Mouse (Mus musculus): ENCODE results near the gene Etnk1. TPM values are rescaled to one million over a fixed set of nuclear protein-coding genes. Genes with fewer than 3 reads are reported as not detected.
"Not testable (repeated sequence)": the region's sequence is repeated elsewhere in the genome, so short reads cannot be mapped to it uniquely, and the experiment has no call there.

Etnk1 gene
- total RNA-seq (2021), result 10 to 100 TPM; 23.8 to 26.9 TPM

DNA sequence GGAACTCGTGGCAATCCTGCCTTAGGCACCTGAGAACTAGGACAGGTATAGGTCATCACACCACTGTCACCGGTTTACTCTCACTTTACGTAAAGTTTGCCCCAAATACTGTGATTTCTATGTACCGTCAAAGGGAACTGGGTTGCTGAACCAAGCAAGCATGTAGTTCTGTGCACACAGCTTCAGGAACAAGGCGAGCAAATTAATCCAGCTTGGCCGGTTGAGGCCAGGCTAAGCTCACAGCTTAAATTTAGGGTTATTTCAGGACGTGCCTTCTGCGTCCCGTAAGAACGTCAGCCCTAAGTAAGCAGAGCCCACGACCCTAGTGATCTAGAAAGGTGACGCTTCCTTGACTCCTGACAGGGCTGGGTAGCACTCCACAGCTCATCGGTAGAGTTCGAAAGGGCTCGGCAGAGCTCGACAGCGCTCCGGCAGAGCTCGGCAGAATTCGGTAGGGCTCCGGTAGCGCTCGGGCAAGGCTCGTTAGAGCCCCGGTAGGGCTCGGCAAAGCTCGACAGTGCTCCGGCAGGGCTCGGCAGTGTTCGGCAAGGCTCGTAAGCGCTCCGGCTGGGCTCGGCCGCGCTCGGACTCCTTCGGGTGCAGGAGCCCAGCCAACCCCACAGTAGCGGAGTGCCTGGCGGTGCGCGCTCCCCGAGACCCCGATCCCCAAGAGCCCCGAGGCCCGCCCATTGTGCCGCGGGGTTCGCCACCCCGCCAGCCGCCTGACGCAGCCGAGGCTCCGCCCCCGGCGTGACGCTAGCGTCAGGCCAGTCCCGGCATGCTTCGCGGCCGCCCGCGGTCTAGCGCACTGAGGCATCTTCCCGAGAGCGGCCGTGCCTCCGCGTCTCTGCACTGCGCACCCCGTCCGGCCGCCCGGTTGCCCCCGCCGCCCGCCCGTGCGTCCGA lies at the start of gene Etnk1:
Gene Etnk1 (plus strand): TSS at position 770 of the 906 bp plus-strand sequence.
- peak; percentile 95 to 98 for DNase-seq
- intact Hi-C loops (cut with DNase I), result loop anchor here (2.0 kb wide), 1 partner anchor 68 kb away; no protein-coding TSS in a partner anchor

DNA sequence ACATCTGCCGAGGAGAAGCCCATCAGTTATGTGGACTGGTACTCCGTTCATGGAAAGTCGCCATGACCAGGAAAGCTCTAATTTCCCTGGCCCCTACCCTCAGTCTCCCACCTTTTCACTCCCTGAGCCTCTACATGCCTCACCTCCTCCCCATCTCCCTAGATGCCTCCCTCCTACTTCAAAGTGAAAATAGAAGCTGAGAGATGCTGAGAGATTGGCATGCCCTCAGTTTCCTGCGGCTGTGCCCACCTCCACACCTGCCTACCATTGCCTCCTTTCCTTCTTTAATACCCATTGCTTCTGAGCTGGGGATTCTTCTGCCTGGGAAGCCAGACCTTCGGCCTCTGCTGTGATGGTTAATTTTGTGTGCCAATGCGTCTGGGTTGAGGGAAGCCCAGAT lies 47.7 kb upstream of the Etnk1 start:
- DNase-seq, result no peak
- intact Hi-C loops (cut with DNase I), result no loop called here

DNA sequence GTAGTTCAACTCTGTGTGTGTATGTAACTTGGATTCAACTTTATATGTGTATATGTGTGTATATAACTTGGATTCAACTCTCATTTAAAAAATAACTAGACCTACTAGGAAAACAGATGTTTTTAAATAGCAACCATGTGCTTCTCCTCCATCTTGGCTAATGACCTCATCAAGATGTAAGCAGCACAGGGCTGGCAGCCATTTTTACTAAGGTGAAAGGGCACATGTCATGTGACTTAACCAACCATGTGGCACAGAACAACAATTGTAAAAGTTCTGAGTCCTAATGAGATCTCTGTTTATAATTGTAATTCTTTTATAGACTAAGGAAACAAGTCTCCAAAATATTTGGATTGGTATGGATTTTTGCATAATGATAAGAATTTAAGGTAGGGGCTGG lies 41.3 kb upstream of the Etnk1 start:
- intact Hi-C loops (cut with DNase I), result no loop called here
- no peak for DNase-seq

DNA sequence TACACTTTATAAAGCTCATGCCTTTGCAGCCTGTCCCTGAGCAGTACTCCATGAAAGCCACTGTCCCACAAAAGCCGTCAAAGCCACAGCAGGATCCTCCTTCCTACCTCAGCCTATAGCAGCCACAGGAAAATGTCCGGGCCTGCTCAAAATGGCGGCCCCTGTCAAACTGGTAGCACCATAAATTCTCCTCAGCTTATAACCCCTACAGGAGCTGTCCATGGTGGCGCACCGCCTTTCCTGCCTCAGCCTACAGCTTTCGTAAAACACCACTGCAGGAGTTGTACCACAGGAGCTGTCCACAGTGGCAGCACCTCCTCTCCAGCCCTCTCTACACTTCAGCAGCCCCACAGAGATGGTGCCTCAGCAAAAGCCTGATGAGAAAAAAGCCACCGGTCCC lies 37.6 kb upstream of the Etnk1 start:
- intact Hi-C loops (cut with DNase I), result no loop called here
- no peak for DNase-seq

DNA sequence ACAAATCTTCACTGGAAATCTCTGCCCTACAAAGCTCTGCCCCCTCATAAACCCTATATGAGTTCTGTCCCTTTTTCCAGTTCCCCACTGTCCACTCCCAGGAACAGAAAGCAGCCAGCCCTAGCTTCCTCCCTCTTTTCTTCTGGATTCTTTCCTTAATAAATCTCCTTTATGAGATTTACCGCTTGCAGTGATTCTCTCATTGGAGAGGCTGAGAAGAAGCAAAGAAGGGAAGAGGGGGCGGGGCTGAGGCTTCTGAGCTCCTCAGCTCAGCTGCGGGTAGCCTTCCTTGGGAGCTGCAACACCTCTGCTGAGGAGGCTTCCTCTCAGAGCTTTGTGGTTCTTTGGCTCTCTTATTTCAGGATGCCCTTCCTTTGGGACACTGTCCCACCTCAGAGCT lies 37.1 kb upstream of the Etnk1 start:
- no peak for DNase-seq
- intact Hi-C loops (cut with DNase I), result no loop called here

DNA sequence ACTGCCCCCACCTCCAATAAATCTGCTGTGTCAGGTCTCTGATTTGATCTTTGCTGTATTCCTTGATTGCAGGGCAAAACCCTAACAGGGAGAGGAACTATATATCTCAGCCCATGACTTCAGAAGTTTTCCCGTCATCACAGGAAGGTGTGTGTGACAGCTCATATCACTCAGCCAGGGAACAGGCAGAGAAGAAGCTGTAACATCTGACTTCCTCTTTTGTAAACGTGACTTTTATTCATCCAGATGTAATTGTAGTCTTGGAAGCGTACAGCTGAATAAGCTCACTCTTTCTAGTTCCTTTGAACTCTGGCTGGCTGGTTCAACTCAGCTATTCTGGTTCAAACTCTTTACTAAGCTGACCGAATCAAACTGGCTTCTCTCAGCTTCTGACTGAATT lies 36.6 kb upstream of the Etnk1 start:
- intact Hi-C loops (cut with DNase I), result no loop called here
- DNase-seq, result no peak

DNA sequence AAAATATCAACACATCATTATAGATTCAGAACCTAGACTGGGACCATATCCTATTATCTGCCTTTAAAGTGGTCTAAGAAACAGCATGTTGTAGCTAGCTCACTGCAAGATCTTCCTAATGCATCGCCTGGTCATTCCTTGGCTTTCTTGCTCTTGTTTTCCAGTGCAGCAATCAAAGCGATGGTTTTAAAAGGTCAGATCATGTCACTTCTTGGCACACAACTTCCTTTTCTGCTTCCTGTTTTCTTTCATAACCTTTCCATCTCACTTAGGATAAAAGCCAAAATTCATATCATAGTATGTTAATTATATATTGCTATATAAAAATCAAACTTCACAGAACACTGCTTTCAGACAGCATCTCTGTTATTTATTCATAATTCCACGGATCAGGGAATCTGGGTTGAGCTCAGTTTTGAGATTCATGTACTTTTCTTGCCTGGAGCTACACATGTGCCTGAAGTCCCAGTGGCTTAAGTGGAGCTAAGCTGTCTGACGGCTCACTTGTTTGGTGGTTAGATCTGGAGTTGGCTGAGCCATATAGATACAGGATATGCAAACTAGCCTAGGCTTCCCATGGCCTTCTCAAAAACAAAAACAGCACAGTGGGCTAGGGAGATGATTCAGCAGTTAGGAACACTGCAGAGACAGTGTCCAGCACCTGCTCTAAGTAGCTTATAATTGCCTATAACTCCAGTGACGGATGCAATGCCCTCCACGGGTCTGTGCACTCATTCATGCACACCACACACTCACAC lies 34.9 kb upstream of the Etnk1 start:
- DNase-seq, result no peak
- intact Hi-C loops (cut with DNase I), result no loop called here

DNA sequence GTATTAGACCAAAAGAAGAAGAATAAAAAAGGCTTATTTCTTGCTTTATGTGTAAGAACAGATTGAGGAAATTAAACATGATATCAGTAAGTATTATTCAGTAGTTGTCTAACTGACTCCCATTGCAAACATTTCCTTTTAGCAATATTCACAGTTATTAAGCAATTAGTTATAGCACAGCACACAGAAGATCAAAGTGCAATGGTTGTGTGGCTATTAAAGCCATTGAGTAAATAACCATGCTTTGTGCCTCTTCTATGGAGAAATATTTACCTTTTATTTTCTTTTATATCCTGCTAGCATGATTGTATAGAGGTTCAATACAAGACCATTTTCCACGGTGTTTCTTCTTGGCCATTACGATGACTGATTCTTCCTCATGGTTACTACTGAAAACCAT lies 33.9 kb upstream of the Etnk1 start:
- intact Hi-C loops (cut with DNase I), result no loop called here
- DNase-seq, result no peak

DNA sequence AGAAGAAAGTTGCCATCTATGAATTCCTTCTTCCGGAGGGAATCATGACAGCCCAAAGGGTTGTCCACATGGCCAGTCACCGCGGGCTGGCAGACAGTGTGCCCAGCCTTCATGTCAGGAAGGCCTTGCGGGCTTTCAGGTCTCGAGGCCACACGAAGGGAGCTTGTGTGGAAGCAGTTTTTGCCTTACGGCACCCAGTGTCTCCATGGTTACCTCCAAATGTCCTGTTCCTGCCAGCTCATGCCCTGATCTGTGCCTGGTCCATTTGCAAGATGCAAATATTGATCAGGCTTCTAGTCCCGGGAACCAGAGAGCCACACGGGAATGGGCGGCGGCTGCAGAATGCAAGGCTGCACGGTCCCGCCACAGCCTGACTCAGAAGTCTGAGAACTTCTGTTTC lies 31.9 kb upstream of the Etnk1 start:
- intact Hi-C loops (cut with DNase I), result no loop called here

DNA sequence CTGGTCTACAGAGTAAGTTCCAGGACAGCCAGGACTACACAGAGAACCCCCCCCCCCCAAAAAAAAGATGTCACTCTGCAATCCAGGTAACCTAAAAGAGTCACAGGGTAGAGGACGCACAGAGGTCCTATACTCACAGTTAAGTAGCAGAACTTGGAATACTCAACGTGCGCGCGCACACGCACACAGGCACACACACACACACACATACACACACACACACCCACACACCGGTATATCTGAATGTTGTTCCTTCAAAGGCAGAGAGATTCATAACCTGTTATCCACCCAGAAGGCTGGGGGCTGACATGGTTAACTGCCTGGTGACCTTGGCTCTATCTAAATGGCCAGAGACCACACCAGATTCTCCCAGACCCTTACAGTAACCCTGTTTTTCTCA lies 30.3 kb upstream of the Etnk1 start:
- DNase-seq, result no peak
- intact Hi-C loops (cut with DNase I), result no loop called here

More for the DNA sequence above, 31.9 kb upstream of the Etnk1 start:
- DNase-seq, result no peak

DNA sequence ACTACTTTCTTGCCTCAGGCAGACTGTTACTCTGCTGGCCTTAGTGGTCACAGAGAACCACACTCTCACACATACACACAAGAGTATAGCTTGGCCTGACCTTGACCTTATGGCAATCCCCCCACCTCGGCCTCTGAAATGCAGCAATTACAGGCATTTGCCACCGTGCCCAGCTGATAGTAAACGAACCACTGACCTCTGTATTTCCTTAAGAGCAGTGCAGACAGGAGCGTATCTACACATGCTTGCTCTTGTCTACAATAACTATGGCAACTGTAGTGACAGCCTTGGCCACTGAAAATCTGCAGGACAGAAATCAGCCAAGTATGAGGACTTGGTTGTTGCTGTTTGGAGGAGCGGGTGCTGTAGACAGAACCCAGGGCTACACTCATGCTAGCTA lies 29.7 kb upstream of the Etnk1 start:
- intact Hi-C loops (cut with DNase I), result no loop called here
- no peak for DNase-seq

DNA sequence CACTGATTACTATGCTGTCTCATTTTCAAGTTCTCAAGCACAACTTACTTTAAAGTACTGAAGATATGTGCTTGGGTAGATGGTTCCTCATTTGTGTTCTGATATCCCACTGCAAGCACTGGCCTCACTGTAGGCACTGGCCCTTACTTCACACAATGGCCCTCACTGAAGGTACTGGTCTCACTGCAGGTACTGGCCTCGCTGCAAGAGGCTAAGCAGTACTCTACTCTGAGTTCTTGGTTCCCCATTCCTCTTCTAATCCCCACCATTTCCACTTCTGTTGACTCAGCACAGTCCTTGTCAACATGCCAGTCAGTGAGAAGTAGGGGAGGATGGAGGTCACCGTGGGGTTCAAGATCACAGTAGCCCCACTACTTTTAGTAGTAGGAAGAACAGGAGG lies 27.6 kb upstream of the Etnk1 start:
- no peak for DNase-seq
- intact Hi-C loops (cut with DNase I), result no loop called here

DNA sequence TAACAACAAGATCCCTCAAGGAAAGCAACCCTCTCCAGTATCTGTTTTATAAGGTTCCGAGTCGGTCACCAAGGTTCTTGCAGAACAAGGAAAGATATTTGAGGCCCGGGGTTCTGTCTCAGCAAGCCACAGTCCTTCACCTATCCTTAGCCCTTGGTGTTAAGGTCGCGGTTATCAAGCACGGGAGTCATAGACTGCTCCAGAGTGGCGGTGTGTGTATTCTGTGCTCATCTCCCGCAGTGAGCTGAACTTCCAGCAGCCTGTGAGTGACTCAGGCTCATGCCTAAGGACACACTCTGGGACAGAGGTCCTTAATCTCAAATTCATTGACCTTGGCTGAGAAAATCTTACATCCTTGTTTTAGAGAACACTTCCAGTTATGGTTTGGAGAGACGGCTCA lies 26.1 kb upstream of the Etnk1 start:
- DNase-seq, result no peak
- intact Hi-C loops (cut with DNase I), result no loop called here

DNA sequence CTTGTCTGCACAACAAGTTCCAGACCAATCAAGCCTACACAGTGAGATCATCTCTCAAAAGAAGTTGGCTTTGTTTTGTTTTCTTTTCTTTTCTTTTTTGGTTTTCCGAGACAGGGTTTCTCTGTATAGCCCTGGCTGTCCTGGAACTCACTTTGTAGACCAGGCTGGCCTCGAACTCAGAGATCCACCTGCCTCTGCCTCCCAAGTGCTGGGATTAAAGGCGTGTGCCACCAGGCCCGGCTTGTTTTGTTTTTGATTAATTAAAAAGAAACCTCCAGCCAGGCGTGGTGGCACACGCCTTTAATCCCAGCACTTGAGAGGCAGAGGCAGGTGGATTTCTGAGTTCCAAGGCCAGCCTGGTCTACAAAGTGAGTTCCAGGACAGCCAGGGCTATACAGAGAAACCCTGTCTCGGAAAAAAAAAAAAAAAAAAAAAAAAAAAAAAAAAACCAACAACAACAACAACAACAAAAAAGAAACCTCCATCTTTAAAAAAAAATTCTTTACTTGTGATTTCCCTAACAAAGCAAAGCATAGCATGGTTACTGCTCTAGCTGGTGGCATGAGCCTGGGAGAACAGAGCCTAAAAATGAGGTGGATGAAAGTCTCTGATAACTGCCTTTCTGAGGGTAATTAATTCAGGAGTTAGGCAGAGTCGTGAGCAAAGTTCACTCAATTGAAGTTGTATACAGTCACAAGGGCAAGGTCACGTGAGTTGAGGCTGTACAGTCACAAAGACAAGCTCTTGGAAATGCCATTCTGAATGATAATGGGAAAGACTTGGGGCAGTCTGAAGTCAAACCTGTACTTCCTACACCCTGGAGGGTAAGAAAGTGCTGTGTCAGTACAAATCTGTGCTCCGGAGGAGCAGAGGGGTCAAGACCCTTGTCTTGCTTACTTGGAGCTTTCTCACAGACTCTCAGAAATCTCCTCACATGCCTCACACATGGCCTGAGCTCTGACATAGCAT lies 25.1 kb upstream of the Etnk1 start:
- intact Hi-C loops (cut with DNase I); DNase-seq: not testable (repeated sequence)

DNA sequence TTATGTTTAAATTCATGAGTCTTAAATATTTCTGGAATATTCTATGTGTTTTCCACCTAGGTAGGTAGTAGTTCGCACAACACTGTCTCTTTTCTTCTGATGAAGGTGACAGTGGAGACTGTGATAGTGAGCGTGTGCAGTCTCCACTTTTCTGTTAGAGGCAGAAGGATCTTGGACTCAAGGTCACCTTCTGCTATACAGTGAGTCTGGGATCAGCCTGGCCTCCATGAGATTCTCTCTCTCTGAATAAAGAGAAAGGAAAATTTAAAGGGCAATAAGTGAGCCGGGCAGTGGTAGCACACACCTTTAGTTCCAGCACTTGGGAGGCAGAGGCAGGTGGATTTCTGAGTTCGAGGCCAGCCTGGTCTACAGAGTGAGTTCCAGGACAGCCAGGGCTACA lies 24.2 kb upstream of the Etnk1 start:
- intact Hi-C loops (cut with DNase I), result no loop called here
- DNase-seq, result no peak

DNA sequence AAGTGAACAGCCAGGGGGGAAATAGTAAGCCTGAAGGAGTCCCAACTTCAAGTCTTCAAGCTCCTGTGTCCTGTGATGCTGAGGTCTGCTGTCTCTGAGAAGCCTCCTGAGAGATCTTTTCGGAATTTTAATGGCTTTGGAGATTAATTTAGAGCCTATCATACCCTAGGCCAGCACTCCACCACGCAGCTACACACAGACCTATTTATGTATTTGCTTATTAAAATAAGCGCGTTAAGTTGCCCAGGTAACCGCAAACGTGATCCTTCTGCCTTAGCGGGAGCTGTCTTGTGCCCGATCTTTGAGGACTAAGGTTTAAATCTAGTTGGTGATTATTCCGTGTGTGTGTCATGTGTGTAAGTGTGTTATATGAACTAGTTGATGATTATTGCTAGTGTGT lies 23.7 kb upstream of the Etnk1 start:
- no peak for DNase-seq
- intact Hi-C loops (cut with DNase I), result no loop called here

DNA sequence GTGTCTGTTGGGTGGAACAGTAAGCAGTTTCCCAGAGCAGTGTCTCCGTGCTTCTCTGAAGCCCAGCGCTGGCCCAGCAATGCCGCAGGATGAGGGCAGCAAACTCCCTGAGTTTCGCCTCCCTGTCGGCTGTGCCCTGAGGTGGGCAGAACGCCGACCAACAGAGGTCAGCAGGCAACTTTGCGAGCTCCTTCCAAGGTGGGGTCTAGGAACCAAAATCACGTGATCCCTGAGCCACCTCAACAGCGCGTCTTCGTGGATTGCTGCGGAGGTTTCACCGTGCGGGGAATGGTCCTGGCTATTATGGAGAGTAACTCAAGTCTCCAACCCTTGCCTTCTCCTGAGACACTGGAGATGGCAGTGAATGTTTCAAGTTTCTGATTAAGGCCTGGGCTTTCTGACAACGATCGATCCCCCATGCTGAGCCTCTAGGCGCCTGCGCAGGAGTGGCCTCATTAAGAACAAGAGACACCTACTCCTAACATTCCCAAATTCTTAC lies 23.2 kb upstream of the Etnk1 start:
- no peak for DNase-seq
- intact Hi-C loops (cut with DNase I), result no loop called here

DNA sequence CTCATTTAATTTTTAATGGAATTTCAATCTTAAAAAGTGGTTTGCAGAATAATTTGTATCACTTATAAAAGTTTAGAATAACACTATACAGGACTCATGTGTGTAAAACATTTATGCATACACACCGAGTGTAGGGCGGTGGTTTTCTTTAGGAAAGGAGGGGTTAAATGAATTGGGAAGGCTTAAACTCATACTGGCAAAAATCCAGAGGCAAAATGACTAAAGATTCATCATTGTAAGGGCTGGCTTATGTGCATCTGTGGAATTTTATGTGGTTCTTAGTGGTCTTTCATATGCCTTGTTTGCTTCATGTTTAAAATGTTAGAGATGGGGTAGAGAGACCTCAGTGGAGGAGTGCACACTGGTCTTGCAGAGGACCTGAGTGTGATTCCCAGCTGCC lies 22.5 kb upstream of the Etnk1 start:
- intact Hi-C loops (cut with DNase I), result no loop called here
- no peak for DNase-seq

DNA sequence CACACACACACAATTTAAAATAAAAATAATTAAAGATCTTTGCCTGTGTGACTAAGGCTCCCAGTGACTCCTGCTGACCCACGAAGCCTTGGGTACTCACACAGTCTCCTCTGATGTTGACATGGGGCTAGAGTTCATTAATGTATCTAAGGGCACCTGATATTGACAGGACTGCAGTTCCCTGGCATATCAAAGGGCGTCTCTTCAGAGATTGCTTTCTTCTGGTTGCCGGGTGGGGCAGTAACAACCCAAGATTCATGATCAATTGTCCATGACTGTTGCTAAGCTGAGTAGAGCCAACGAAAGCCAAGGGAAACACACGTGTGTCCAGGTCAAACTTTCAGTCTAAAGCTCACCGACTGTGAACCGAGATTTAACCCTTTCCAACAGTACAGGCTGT lies 22.0 kb upstream of the Etnk1 start:
- intact Hi-C loops (cut with DNase I), result no loop called here

DNA sequence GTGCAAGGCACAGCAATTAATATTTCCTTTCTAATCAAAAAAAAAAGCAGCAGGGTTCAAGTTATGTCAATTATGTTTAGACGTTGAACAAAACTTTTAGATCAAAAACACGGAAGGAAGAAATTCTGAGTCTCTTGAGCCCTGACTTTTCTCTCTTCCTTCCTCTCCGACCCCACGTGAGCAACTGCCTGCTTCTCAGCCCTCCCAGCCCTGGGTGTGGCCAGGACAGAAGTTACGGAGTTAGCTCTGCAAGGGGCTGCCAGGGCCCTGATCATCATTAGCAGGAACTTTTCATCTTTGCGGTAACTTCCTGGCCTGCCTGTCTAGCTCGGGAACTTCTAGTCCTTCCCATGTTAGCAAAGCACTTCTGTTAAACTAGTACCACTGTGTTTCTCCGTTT lies 20.3 kb upstream of the Etnk1 start:
- DNase-seq, result peak; percentile 23 to 30
- intact Hi-C loops (cut with DNase I), result no loop called here

More for the DNA sequence above, 22.0 kb upstream of the Etnk1 start:
- DNase-seq, result no peak

DNA sequence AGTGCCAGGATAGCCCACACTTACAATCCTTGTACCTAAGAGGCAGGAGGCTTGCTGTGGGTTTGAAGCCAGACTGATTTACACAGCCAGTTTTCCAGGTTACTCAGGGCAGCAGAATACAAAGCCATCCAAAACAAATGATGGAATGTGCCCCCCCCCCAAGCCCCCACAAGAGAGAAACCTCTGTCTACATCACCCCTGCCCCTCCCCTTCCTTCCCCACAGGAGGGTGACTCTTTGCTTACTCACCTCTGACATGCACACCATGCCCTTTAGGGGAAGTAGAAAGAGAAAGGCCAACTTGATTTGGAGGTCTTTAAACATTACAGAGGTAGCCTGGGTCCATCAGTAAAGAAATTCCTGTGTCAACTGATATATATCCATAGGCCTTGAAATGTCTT lies 18.2 kb upstream of the Etnk1 start:
- DNase-seq, result no peak
- intact Hi-C loops (cut with DNase I), result no loop called here
